ENCODE assay signal across 9 mouse cellular contexts in genomic region chr10:23611183-23611582, GRCm38 (mm10).
DNase-seq lines count a peak whose midpoint lies in the region; ATAC-seq and TF ChIP-seq lines count a peak whose summit lies in the region.
"Had no signal": no experiment of that assay in that cellular context is flagged by ENCODE, and none has a peak within 500 bp of the region (broad histone marks: within the 10 kb centered on the region; RNA-seq: fewer than 3 reads in every experiment).

No protein-coding gene starts in this region.

- no peaks in the 10 kb centered on the region for H3K79me2 ChIP-seq in MEL (ENCODE audit: control insufficient read depth, insufficient read depth, low read length, poor library complexity)

- TF ChIP-seq RAD21 in MEL (IDR thresholded peaks at IDR 0.05; ENCODE audit: low read depth, low read length) = peak; percentile 82

- no peak overlapping the region for H3K4me3 ChIP-seq in MEL (ENCODE audit: control insufficient read depth in 1 of 2, insufficient read depth in 1 of 2, low read depth in 2 of 2, low read length in 2 of 2)
- H3K4me3 ChIP-seq in liver, postnatal 0 days (ENCODE audit: low read depth, low read length) = no peak overlapping the region
- H3K4me3 ChIP-seq: limb, embryonic 12.5 days had no signal

- no peak for TF ChIP-seq POLR2A in MEL (IDR thresholded peaks at IDR 0.05; ENCODE audit: control insufficient read depth in 1 of 2, insufficient read depth in 1 of 2, low read depth in 1 of 2, low read length in 2 of 2, poor library complexity in 1 of 2)

- H3K36me3 ChIP-seq in MEL (ENCODE audit: control insufficient read depth in 1 of 2, insufficient read depth in 2 of 2, low read length in 2 of 2) = no peaks in the 10 kb centered on the region
- no peaks in the 10 kb centered on the region for H3K36me3 ChIP-seq in liver, postnatal 0 days (replicated peaks; ENCODE audit: insufficient read depth, low read length)
- H3K36me3 ChIP-seq: limb, embryonic 12.5 days had no signal

- H3K9me3 ChIP-seq in MEL (replicated peaks; ENCODE audit: insufficient read depth, low read length) = no peaks in the 10 kb centered on the region
- no peaks in the 10 kb centered on the region for H3K9me3 ChIP-seq in liver, postnatal 0 days (ENCODE audit: low read length)
- H3K9me3 ChIP-seq: limb, embryonic 12.5 days had no signal

- DNase-seq in cerebellum, adult 11 months = peak; percentile 10
- DNase-seq in cerebellum, adult 11-12 months = no peak
- DNase-seq in MEL (ENCODE audit: low read depth, low spot score) = peak; percentile 48
- peak; percentile 77 to 80 for DNase-seq in cerebellum, postnatal 10 days
- peak; percentile 59 for DNase-seq in gastrocnemius, adult 18-20 months (ENCODE audit: low spot score)
- peak; percentile 69 for DNase-seq in kidney, postnatal 14 days
- peak; percentile 54 for DNase-seq in liver, postnatal 0 days
- DNase-seq in right cerebral cortex, postnatal 36 days (ENCODE audit: low spot score in 2 of 2) = peak; percentile 37

- no peak for ATAC-seq in liver, postnatal 0 days

- no peak overlapping the region for H3K27ac ChIP-seq in MEL (ENCODE audit: control insufficient read depth, low read depth, low read length)
- H3K27ac ChIP-seq in liver, postnatal 0 days (ENCODE audit: low read depth) = no peak overlapping the region
- H3K27ac ChIP-seq: limb, embryonic 12.5 days had no signal

- no peak overlapping the region for H3K4me2 ChIP-seq in liver, postnatal 0 days (ENCODE audit: low read depth, low read length)
- H3K4me2 ChIP-seq: limb, embryonic 12.5 days had no signal

- TF ChIP-seq EP300 in MEL (IDR thresholded peaks at IDR 0.05; ENCODE audit: low read depth in 1 of 2, low read length in 2 of 2) = no peak
- no peak for TF ChIP-seq EP300 in liver, postnatal 0 days (IDR thresholded peaks at IDR 0.05; ENCODE audit: low read depth)

- peak; percentile 32 to 77 (median 67) for TF ChIP-seq CTCF in MEL (IDR thresholded peaks at IDR 0.05 in 2 of 3, conservative IDR thresholded peaks at IDR 0.05 in 1 of 3; ENCODE audit: control insufficient read depth in 1 of 3, insufficient read depth in 1 of 3, low read depth in 2 of 3, low read length in 3 of 3, poor library complexity in 1 of 3, severe bottlenecking in 1 of 3)
- TF ChIP-seq CTCF in liver, postnatal 0 days (IDR thresholded peaks at IDR 0.05; ENCODE audit: low read depth) = peak; percentile 72

- no peaks in the 10 kb centered on the region for H3K27me3 ChIP-seq in MEL (ENCODE audit: control insufficient read depth in 1 of 2, insufficient read depth in 2 of 2, low read length in 2 of 2)
- no peaks in the 10 kb centered on the region for H3K27me3 ChIP-seq in liver, postnatal 0 days (ENCODE audit: insufficient read depth, low read length)
- H3K27me3 ChIP-seq: limb, embryonic 12.5 days had no signal

- H3K4me1 ChIP-seq in MEL (ENCODE audit: control insufficient read depth in 1 of 2, insufficient read depth in 2 of 2, low read length in 2 of 2) = no peaks in the 10 kb centered on the region
- H3K4me1 ChIP-seq in liver, postnatal 0 days (ENCODE audit: insufficient read depth) = no peaks in the 10 kb centered on the region

- no peak overlapping the region for H3K9ac ChIP-seq in MEL (ENCODE audit: control insufficient read depth, low read depth, low read length, poor library complexity, severe bottlenecking)
- H3K9ac ChIP-seq in liver, postnatal 0 days (replicated peaks) = no peak overlapping the region
- H3K9ac ChIP-seq: limb, embryonic 12.5 days had no signal

- WGBS in liver, postnatal 0 days (ENCODE audit: insufficient replicate concordance) = 33% methylated on average over 9 of the region's 9 CpGs

TF ChIP-seq in MEL, 35 proteins besides CTCF, POLR2A, EP300 and RAD21:
- peak; percentile 79 for TF ChIP-seq ZC3H11A (IDR thresholded peaks at IDR 0.05; ENCODE audit: low read depth, low read length)
- no peak for TF ChIP-seq POLR2AphosphoS5 (IDR thresholded peaks at IDR 0.05; ENCODE audit: borderline replicate concordance, low read depth, low read length)
- peak; percentile 91 for TF ChIP-seq SMC3 (IDR thresholded peaks at IDR 0.05; ENCODE audit: low read depth, low read length)
